Mouse (Mus musculus): ENCODE measurements around the gene Tenm1.

Gene Tenm1

DNA sequence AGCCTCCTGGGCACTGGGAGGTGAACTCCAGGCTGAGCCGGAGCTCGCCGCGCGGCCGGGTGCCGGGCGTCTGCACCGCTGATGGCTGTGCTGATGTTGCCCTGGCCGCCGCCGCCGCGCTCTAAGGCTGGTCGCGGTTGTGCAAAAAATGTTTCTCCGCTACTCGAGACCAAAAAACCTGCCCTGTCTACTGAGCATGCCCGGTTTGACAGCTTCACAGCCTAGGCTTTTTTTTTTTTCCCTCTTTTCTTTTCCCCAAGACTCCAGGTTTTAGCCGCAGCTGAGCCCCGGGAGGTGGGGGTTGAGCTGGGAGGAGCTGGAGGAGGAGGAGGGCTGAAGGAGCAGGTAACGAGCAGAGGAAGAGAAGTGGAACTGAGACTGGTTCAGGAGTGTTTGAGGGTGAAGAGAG is at the start of gene Tenm1:
Gene Tenm1 (minus strand): TSS at position 272 of the 409 bp plus-strand sequence.
- DNase-seq = peak; percentile 36

DNA sequence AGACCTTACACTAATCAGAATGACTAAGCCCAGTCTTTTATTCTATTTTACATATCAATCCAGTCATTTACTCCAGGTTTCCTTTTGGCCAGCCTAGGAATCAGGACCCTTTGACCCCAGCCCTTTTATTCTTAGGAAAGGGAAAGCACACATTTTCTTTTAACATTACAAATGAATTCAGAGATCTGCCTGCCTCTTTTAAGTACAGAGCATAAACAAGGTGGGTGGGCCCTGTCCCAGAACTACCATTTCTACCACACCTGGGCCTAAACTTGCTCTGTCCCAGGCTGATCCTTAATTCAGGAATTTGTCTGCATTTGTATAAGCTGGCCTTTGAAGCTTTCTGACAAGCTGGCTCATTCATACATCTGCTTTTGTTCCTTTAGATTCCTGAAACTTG is 38.4 kb upstream of the Tenm1 start:
- no peak for DNase-seq

DNA sequence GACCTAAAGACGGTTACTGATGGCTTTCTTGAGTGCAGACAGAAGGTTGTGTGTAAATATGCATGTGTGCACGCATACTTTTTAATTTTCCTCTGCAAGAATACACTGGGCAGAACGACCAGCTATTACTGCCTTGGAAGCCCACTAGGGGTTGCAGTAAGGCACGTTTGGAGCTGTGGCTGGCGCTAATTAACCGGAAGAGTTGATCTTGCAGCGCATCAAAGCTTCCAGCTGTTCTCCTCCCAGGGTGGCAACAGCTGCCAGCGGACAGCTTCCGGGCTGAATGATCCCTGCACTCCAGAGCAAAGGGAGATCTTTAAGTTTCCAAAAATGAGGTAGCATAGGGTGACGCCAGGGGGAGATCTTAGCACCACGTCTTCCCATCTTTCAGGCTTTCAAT is 1.7 kb upstream of the Tenm1 start:
- no peak for DNase-seq

DNA sequence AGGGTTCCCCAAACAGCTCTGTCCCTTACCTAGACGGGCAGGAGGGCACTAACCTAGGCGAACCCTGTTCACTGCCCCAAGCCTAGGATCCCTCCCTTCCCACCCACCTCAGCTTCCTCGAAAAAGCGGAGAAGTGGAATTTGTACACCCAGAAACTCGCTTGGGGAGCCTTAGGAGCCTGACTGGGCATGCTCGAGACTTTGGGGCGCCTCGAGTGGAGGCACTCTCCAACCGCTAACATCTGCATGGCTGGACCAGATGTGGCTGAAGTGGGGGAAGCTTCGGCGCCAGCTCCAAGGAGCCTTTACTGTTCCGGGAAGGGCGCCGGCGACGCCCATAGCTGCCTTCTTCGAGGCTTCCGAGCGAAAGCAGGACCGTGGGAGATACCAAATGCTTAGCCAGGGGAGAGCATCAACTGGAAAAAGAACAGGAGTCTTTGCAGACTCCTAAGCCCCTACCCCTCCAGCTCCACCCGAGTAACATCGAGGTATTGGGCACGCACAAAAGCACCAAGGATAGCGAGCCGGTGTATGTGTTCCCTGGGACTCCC is 1.1 kb upstream of the Tenm1 start:
- DNase-seq = peak; percentile 12

DNA sequence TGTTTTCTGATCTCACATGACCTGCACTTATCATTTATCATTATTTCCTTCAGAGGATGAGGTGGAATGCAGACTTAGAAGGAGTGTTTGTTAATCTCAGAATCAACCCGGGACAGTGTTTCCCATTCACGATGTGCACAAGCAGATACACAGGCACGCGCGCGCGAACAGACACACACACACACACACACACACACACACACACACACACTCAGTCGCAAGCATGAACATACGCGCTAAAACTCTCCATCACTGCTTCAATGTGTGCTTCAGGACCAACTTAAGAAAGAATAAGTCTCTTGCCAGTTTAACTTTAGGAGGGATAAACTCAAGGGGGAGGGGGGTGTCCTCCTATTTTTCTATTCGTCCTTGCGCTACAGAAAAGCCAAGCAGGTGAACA is 411 bp upstream of the Tenm1 start:
- no peak for DNase-seq

DNA sequence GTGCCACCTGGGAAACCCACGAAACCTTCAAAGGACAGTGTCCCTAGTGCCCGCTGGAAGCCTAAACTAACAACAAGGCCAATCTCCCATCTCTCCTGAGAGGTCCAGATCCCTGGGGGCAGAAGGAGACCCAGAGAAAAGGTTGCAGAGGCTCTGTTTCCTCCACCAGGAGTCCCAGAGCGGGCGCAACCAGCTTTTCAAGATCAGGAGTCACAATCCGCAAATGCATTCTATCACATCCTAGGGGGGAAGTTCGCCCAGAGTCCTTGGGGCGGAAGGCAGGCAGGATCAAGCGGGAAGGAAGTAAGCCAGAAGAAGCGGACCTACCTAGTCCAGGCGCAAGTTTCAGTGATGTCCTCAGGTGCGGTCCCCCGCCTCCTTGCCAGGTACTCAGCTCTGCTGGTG is 963 bp downstream of the Tenm1 start:
- DNase-seq = no peak

DNA sequence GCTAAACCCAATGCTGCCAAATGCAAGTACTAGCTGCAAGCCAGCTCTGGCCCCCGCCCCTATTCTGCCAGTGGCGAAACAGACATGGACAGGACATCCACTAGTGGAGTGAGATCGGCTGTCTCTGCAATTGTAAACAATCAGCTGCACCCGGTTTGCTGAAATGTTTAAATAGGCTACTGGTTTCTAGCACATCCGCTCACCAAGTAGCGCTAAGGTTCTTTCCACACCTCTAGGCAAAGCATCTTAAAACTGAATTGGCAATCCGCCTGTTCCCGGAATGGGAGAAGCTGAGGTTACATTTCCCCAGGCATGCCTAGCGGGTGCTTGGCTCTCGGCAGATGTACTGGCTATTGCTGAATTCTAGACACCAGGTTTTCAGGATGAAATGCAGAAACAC is 1.8 kb downstream of the Tenm1 start:
- peak; percentile 3 for DNase-seq

DNA sequence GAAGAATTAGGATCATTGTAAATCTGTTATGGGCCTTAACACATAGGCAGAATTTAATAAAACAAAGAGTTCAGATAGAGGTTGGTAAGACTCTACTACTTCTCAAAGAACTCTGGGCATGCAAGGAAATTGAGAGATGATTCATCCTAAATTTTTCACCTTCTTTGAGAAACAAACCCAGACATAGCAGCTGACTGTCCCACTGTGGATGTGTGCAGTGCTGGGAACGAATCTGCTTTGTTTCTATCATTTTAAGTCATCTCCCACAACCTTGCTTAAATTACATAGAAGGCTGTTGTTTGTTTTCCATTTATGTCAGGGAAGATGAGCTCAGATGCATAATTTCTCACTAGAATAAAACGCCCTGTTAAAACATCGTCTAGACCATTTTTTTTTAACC is 31.0 kb downstream of the Tenm1 start:
- DNase-seq = no peak

DNA sequence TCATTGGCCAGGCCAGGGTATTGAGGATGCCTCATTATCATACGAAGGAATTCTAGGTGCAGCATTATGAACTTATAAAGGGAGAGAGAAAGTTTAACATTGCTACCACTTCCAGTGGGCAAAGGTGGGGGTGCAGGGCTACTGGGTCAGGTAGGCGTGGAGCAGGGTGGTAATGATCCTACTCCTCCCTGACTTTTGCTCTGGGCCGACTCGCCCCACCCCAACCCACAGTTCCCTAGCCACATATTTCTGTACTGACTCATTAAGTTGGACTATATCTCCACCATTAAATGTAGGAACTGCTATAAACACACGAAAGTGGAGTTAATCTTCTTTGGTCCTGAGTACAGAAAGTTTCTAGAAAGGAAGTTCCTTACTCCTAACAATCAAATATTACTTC is 40.8 kb downstream of the Tenm1 start:
- DNase-seq = no peak

DNA sequence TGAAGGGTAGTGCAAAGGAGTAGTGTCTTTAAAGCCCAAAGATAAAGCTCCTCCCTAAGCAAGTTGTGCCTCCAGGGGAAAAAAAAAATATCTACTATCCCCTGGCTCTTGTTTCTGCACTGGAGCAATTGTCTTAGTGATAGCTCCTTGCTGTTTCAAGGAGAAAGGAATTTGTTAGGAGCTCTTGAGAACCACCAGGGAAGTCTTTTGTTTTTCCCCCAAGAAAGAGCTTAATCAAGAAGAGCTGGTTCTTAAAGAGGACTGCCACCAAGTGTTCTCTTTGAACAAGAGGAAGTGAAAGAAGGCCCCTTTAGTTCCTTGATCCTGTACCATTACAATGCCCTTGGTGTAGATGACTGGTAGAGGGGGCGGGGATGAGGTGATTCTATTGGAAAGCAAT is 56.4 kb downstream of the Tenm1 start:
- DNase-seq = no peak

DNA sequence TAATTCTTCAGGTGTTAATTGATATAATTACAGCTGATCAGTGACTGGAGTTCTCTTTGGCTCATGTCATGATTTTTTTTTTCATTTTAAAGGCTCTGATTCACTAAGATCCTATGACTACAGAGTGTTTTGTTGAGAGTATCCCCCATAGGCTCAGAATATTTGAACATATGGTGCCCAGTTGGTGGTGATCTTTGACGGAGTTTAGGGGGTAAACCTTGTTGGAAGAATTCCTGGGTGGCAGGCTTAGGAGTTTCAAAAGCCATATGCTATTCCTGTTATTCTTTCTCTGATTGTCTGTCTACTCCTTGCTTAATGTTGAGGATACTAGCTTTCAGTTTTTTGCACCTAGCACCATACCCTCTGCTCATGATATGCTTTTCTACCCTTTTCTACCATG is 109.6 kb downstream of the Tenm1 start:
- no peak for DNase-seq

DNA sequence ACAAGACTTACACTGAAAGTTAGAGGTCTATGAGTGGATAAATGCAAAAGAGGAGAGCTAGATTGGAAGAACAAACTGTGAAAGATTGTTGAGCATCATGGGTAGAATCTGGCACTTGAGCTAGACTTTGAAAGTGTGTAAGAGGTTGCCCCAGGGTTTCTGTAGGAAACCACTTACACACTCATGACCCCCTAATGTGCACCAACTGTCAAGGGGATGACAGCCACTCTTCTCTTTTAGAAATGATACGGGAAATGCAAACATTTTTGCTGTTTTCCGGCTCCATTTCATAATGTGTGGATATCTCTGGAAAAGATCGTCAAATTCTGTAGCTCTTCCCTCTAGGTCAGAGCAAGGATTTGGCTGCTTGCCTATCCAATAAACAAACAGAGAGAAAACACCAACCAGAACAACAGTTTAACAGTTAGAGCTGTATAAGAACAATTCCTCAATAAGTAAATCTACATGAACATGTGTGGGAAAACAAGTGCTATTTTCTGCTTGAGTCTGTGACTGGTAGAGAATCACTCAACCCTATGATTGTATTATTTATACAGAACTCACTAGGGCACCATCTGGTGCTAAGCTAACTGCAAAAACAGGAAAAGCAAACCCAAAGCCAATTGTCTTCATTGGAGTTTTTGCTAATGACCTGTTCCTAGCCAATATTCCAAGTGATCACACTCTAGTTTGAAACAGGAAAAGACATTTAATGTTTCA is 111.0 kb downstream of the Tenm1 start:
- DNase-seq = no peak

DNA sequence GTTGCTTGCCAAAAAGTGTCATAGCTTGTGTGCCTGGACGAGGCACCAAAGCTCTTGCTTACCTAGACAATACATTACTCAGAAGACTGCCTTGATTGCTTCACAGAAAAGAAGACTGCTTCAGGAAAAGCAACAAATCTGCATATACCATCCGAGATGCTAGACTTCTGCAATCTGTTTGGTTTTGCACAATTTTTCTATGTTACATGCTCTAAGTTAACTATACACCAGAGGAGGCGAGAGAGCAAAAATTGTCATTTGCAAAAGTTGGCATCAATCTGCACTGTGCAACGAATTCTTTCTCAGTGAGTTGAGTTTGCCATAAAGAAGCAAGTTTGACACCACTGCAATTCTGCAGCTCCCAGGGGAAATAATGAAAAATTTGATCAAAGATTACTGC is 193.1 kb downstream of the Tenm1 start:
- no peak for DNase-seq

DNA sequence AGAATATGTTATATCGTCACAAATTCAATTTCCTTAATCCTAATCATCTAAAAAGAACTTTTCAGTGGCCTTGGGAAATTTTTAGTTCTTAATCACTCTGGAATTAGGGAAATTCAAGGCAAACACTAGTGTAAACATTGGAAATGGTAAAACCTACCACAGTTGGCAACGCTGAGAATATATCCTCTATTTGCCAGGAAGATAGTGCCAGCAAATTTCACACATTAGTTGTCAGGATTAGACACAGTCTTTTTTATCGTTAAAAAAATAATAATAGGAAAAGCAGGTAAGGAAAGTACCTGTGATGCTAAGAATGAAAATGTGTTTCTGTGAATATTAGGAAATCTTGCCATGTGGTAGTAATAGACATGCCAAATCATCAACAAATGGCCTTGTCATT is 223.9 kb downstream of the Tenm1 start:
- no peak for DNase-seq

DNA sequence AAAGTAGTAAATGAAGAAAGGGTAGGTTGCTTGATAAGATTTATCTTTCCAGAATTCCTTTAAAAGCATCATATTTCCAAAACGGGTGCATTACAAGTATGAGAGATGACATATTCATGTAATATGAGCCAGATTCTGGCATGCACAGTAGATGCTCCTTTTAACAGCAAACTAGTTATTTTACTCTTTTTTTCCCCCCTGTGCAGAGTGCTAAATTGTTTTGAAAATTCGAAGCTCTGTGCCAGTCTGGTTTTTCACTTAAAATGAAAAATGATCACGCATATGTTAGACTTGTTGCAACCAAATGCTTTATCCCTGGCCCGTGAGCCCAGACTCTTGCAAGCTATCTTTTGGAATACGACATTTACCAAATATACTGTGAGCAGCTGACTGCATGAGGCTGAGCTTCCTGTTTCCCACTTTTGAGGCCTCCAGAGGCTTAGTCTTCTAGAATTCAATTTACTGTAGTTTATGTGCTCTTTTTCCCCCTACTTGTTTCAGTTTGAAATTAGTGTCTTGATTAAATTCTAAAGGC is 226.6 kb downstream of the Tenm1 start:
- DNase-seq = peak; percentile 7

DNA sequence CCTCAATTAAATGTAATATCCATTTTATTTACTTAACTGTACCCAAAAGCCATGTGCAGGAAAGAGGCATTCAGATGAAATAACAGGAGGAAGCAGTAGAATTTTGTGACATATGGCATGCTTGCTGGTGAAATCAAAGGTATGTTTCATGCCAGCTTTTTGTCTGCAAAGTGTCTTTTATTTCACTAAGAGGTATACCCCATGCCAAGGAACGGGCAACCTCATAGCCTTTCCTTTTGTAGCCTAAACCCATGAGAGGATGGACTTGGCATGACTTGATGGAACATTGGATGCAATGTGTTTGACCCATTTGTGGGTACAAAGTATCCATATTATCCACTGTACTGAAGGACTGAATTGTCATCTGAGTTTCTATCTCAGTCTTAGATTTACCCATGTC is 246.0 kb downstream of the Tenm1 start:
- DNase-seq = no peak

DNA sequence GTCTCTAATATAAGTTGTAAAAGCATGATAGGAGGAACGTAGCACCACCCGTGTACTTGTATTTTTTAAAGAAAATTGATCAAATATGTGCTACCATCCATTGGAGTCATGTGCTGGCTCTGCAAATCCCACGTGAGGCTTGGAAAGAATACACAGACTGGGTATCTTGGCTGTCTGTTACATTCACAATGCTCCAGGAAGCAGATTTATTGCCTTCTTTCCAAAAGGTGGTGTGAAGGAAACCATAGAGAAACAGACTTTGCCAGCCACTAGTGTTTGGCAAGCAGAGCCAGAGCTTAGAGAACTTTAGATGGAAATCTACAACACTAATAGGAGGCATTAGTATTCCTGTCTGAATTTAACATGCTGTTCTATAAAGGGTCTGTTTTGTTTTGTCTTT is 277.4 kb downstream of the Tenm1 start:
- peak; percentile 3 for DNase-seq

DNA sequence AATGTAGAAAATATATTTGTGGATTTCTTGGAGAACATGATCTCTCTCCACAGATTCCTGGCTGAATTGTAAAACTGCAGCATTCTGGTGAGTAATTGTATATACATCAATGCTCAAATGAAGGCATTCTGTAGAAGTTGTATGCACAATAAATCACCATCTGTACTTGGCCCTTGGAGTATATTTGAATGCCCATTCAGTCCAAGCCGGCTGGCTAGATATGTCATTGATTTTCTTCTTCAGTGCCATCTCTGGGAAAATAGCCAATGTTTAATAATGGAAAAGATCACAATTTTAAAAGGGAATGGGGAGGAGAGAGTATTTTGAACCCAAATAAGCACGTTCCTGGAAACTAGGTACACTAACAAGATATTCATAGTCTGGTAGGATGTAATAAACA is 299.2 kb downstream of the Tenm1 start:
- no peak for DNase-seq

DNA sequence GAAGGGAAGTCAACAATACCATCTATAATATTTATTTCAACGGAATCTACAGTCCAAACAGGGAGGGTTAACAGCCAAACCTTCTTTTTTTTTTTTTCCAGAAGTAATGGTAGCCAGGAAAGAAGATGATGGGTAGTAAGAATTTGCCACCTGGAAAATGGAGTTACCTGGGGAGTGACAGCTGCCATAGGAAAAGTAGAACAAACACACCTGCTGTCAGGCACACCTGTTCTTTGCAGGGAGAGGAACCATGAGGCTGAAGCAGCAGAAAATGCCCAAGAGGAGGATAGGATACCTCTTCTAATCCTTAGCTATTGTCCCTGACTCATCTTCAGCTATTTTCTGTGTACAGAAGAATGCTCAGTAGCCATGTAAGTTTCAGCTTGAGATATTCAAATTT is 306.4 kb downstream of the Tenm1 start:
- no peak for DNase-seq

DNA sequence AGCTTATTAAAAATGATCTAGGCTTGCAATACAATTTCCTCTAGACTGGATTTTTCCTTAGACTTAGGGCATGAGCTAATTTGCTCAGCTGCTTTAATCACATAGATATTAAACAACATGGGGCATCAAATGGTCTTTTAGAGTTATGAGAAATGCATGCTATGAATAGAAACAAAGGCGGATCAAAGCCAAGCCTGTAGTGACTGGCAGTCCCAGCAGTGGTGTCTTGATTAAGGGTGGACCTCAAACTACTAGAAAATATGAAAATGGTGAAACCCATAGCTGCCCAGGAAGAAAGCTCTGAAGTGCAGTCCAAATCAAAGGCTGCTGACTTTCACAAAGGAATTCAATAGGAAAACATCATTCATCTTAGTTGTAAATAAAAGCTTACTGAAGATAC is 306.9 kb downstream of the Tenm1 start:
- DNase-seq = no peak

DNA sequence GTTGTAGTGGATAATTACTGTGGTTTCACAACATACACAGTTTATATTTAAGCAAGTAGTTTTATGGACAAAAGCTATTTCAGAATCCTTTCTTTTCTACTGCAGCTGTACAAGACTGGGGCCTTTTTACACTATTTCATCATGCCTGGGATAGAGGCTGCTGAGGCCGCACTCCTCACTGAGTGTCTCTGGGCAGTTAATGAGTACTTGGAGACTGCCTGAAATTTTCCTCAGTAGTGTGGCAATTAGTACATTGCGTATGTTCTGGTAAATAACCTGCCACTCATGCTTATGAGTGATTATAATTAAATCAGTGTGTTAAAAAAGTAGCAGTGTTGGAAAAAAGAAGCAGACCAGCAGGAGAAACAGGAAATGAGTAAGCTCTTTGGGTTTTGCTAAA is 442.8 kb downstream of the Tenm1 start:
- DNase-seq = no peak

DNA sequence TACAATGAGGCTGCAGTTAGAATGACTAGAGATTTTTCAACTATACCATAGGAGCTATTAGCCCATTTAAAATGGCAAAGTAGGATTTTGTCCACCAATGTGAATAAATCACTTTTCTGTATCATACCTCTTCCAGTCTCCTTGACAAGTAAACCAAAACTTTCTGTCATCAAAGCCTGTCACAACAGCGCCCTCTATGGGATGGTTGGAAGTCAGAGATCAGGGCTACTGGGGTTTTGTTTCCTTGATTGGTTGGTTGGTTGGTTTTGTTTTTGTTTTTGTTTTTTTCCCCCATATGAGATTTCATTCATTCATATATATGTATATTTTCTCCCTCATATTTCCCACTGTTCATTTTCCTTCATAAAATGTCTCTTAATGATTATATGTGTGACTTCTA is 455.4 kb downstream of the Tenm1 start:
- DNase-seq = no peak

DNA sequence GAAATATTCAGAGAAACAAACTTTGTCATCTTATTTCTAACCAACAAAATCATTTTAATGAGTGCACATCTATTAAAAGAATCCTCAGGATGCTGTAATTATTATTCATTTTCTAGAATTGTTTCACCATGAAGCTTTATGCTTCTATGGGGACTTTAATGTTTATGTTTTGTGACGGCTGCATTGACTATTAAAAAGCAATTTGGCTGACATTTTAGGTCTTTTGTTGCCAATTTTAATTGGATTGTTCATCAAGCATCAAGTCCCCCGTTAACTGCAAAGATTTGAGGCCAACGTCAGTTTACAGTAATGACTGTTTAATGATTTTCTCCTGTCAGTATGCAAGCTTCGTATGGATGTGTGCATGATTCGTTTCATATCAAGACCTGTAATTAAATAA is 461.3 kb downstream of the Tenm1 start:
- DNase-seq = no peak

DNA sequence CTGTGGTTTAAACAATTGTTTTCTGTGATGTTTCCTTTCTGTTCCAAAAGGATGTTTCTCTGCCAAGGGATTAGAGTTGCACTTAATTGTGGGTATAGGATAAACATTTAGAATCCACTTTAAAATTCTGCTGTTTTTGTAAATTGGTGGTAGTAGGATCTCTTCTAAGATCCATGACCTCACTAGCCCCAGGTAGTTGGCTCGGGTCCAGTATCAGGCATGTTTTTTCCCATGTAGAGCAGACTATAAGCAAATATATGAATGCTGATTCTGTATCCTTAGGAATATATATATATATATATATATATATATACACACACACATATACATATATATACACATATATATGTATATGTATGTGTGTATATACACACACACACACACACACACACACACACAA is 567.2 kb downstream of the Tenm1 start:
- no peak for DNase-seq

DNA sequence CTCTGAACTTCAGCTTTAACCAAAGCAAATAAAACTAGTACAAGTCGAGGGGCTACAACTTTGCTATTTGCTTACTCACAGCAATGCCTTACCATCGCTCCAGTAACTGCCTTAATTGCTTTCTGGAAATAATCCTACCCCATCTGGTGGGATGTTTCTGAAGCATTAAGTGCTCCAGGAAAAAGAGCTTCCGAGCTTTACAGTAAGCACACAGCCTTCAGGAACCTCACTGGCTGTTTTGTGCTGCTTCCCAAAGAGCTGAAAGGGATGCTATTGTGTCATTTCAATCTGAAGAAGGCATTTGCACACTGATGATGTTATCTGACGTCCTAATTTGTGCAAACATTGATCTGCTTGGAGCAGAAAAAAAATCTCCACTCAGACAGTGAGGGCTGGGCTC is 647.4 kb downstream of the Tenm1 start:
- no peak for DNase-seq

All from layer of hippocampus, adult 9-11 months (tissue).